Mouse (Mus musculus) brain, embryonic 14.5 days (tissue): ENCODE measurements at regions not wholly inside any gene's neighbourhood (a gene's known extent, or its start where the extent isn't known, plus 50 kb on each side); places are given as distances from the start of the nearest gene placed in this dataset.
A peak's percentile ranks its signal among the peaks of the same experiment; 100 is the strongest.

ENCODE experiments used
- DNase-seq: peaks from one replicate; pipeline ENCODE4 v3.0.0-alpha.2; 2011; ENCODE audit warnings: low read depth
- CTCF ChIP-seq: fragments of 200-500 bp; IDR thresholded peaks from 2 replicates; pipeline ENCODE4 v1.5.1; 2012; ENCODE audit warnings: inconsistent platforms, mild to moderate bottlenecking, moderate library complexity, borderline replicate concordance; ENCODE audit not compliant: insufficient read depth, insufficient read length; ENCODE audit errors: extremely low read depth
- POLR2A ChIP-seq: fragments of 200-500 bp; IDR thresholded peaks from 2 replicates; pipeline ENCODE4 v1.6.1; 2012; ENCODE audit warnings: mild to moderate bottlenecking, inconsistent platforms, borderline replicate concordance; ENCODE audit not compliant: poor library complexity, insufficient read depth, insufficient read length, severe bottlenecking; ENCODE audit errors: extremely low read depth

GRCm38 (mm10) chr2:173408681-173409081 lies 113.7 kb upstream of the 1700021F07Rik start:
- no peak for DNase-seq
- no peak for TF ChIP-seq POLR2A
- TF ChIP-seq CTCF: no peak

GRCm38 (mm10) chr2:173409433-173409832 lies 113.0 kb upstream of the 1700021F07Rik start:
- peak; percentile 69 for DNase-seq
- TF ChIP-seq CTCF: no peak
- no peak for TF ChIP-seq POLR2A

- TF ChIP-seq POLR2A (no peak), CTCF (no peak)
- peak; percentile 91 for DNase-seq
Observed at GRCm38 (mm10) chr2:173413906-173414656, 108.3 kb upstream of the 1700021F07Rik start.

GRCm38 (mm10) chr2:173415429-173415828 lies 107.0 kb upstream of the 1700021F07Rik start:
- TF ChIP-seq POLR2A (no peak), CTCF (no peak)
- no peak for DNase-seq

- TF ChIP-seq POLR2A (no peak), CTCF (peak; percentile 44)
- peak; percentile 55 for DNase-seq
Observed at GRCm38 (mm10) chr2:173416921-173417320, 105.5 kb upstream of the 1700021F07Rik start.

- TF ChIP-seq POLR2A: no peak
- TF ChIP-seq CTCF: no peak
- DNase-seq: no peak
Observed at GRCm38 (mm10) chr2:173418951-173419350, 103.4 kb upstream of the 1700021F07Rik start.

- peak; percentile 39 for DNase-seq
- no peak for TF ChIP-seq CTCF
- TF ChIP-seq POLR2A: no peak
Observed at GRCm38 (mm10) chr2:173419972-173420391, 102.4 kb upstream of the 1700021F07Rik start.

- TF ChIP-seq CTCF (no peak), POLR2A (no peak)
- no peak for DNase-seq
Observed at GRCm38 (mm10) chr2:173420481-173420880, 101.9 kb upstream of the 1700021F07Rik start.

GRCm38 (mm10) chr2:173424875-173425274 lies 97.5 kb upstream of the 1700021F07Rik start:
- DNase-seq: peak; percentile 26
- TF ChIP-seq CTCF (no peak), POLR2A (no peak)

GRCm38 (mm10) chr2:173425754-173426153 lies 96.6 kb upstream of the 1700021F07Rik start:
- DNase-seq: no peak
- no peak for TF ChIP-seq POLR2A
- TF ChIP-seq CTCF: no peak

- TF ChIP-seq CTCF (no peak), POLR2A (no peak)
- DNase-seq: peak; percentile 40
Observed at GRCm38 (mm10) chr2:173426191-173427065, 96.0 kb upstream of the 1700021F07Rik start.
